Comparison of ENCODE assay signal across 12 mouse cellular contexts in genomic region chr11:114047887-114048331, GRCm38 (mm10). TPM values are rescaled to one million over a fixed set of nuclear protein-coding genes. Genes with fewer than 3 reads are reported as not detected.
DNase-seq lines count a peak whose midpoint lies in the region; ATAC-seq and TF ChIP-seq lines count a peak whose summit lies in the region.
"Had no signal": no experiment of that assay in that cellular context is flagged by ENCODE, and none has a peak within 500 bp of the region (broad histone marks: within the 10 kb centered on the region; RNA-seq: fewer than 3 reads in every experiment).

No protein-coding gene starts in this region.

- peak overlapping the region; percentile 2; the same call in 1 of the 2 replicates for H3K4me2 ChIP-seq in kidney, embryonic 14.5 days (replicated peaks; ENCODE audit: low read depth, low read length)
- H3K4me2 ChIP-seq in embryonic facial prominence, embryonic 14.5 days (ENCODE audit: low read depth, low read length): no peak overlapping the region
- no peak overlapping the region for H3K4me2 ChIP-seq in midbrain, embryonic 16.5 days (ENCODE audit: low read length)

- DNase-seq in kidney, adult 2 months: no peak
- DNase-seq in embryo, embryonic 10 days (ENCODE audit: low spot score): peak; percentile 92
- no peak for DNase-seq in embryonic facial prominence, embryonic 14.5 days (ENCODE audit: low spot score)
- DNase-seq in adrenal gland, postnatal 25 days: no peak
- no peak for DNase-seq in B cell, adult 2 months
- DNase-seq in right cerebral cortex, postnatal 36 days (ENCODE audit: low spot score in 2 of 2): no peak
- DNase-seq: layer of hippocampus, postnatal 36 days; right cerebral cortex, postnatal 14 days; thymus, postnatal 4 days had no signal

- TF ChIP-seq POLR2A in kidney, adult 2 months (IDR thresholded peaks at IDR 0.05; ENCODE audit: low read depth, low read length): no peak

- no peaks in the 10 kb centered on the region for H3K36me3 ChIP-seq in kidney, embryonic 14.5 days (ENCODE audit: control insufficient read depth, insufficient read depth, low read length)
- no peaks in the 10 kb centered on the region for H3K36me3 ChIP-seq in kidney, adult 2 months (ENCODE audit: control insufficient read depth, insufficient read depth, low read length)
- H3K36me3 ChIP-seq in embryonic facial prominence, embryonic 14.5 days (ENCODE audit: control insufficient read depth, insufficient read depth, low read length): no peaks in the 10 kb centered on the region
- 0 out of 2 replicates have a peak, but pooled peaks cover 2% of the 10 kb centered on the region for H3K36me3 ChIP-seq in midbrain, embryonic 16.5 days (ENCODE audit: control insufficient read depth, insufficient read depth, low read length)
- H3K36me3 ChIP-seq: G1E had no signal

- 6% methylated on average over 10 of the region's 10 CpGs for WGBS in kidney, embryonic 14.5 days
- 15% methylated on average over 10 of the region's 10 CpGs for WGBS in kidney, adult 2 months
- 7% methylated on average over 10 of the region's 10 CpGs for WGBS in embryonic facial prominence, embryonic 14.5 days
- WGBS in midbrain, embryonic 16.5 days: 12% methylated on average over 10 of the region's 10 CpGs

- peak; percentile 69 for ATAC-seq in kidney, embryonic 14.5 days (ENCODE audit: low FRiP score, low TSS enrichment)
- ATAC-seq in embryonic facial prominence, embryonic 14.5 days (ENCODE audit: low read depth): peak; percentile 45; the same call in 1 of the 2 replicates
- no peak for ATAC-seq in midbrain, embryonic 16.5 days

- peaks cover 27% of the 10 kb centered on the region; the same call in 1 of the 2 replicates for H3K4me1 ChIP-seq in kidney, embryonic 14.5 days (ENCODE audit: control insufficient read depth, insufficient read depth, low read length)
- no peaks in the 10 kb centered on the region for H3K4me1 ChIP-seq in kidney, adult 2 months (ENCODE audit: control insufficient read depth, insufficient read depth, low read length)
- H3K4me1 ChIP-seq in embryonic facial prominence, embryonic 14.5 days (ENCODE audit: control insufficient read depth, insufficient read depth, low read length): peaks cover 6% of the 10 kb centered on the region
- peaks cover 3% of the 10 kb centered on the region; the same call in 1 of the 2 replicates for H3K4me1 ChIP-seq in midbrain, embryonic 16.5 days (ENCODE audit: control insufficient read depth, insufficient read depth, low read length)

- no peak overlapping the region for H3K4me3 ChIP-seq in kidney, embryonic 14.5 days (ENCODE audit: low read length)
- no peak overlapping the region for H3K4me3 ChIP-seq in kidney, adult 2 months (ENCODE audit: insufficient read depth, low read depth, low read length)
- no peak overlapping the region for H3K4me3 ChIP-seq in embryonic facial prominence, embryonic 14.5 days (ENCODE audit: low read depth, low read length)
- H3K4me3 ChIP-seq in midbrain, embryonic 16.5 days (ENCODE audit: low read depth, low read length): no peak overlapping the region

- H3K9me3 ChIP-seq in kidney, embryonic 14.5 days (ENCODE audit: control insufficient read depth, low read length): no peaks in the 10 kb centered on the region; the same call in 1 of the 2 replicates
- 0 out of 2 replicates have a peak, but pooled peaks cover 3% of the 10 kb centered on the region for H3K9me3 ChIP-seq in embryonic facial prominence, embryonic 14.5 days (ENCODE audit: control insufficient read depth, low read length)
- H3K9me3 ChIP-seq in midbrain, embryonic 16.5 days (replicated peaks; ENCODE audit: control insufficient read depth, low read length, poor library complexity, severe bottlenecking): no peaks in the 10 kb centered on the region

- no peak for TF ChIP-seq CTCF in kidney, adult 2 months (conservative IDR thresholded peaks at IDR 0.05; ENCODE audit: insufficient read depth, insufficient read length, low read depth, low read length)

- H3K27me3 ChIP-seq in kidney, embryonic 14.5 days (ENCODE audit: control insufficient read depth, insufficient read depth, low read length): no peaks in the 10 kb centered on the region
- no peaks in the 10 kb centered on the region for H3K27me3 ChIP-seq in kidney, adult 2 months (replicated peaks; ENCODE audit: control insufficient read depth, insufficient read depth, low read length)
- no peaks in the 10 kb centered on the region for H3K27me3 ChIP-seq in embryonic facial prominence, embryonic 14.5 days (replicated peaks; ENCODE audit: control insufficient read depth, insufficient read depth, low read length)
- no peaks in the 10 kb centered on the region for H3K27me3 ChIP-seq in midbrain, embryonic 16.5 days (ENCODE audit: control insufficient read depth, insufficient read depth, low read depth, low read length)

- H3K27ac ChIP-seq in kidney, embryonic 14.5 days (ENCODE audit: low read depth, low read length): peak overlapping the region; percentile 55; the same call in 1 of the 2 replicates
- H3K27ac ChIP-seq in kidney, adult 2 months (ENCODE audit: insufficient read depth, low read depth, low read length): no peak overlapping the region
- H3K27ac ChIP-seq in embryonic facial prominence, embryonic 14.5 days (replicated peaks; ENCODE audit: low read depth, low read length): no peak overlapping the region
- H3K27ac ChIP-seq in midbrain, embryonic 16.5 days (ENCODE audit: low read length): no peak overlapping the region

- H3K9ac ChIP-seq in kidney, embryonic 14.5 days (ENCODE audit: low read depth, low read length): no peak overlapping the region
- no peak overlapping the region for H3K9ac ChIP-seq in embryonic facial prominence, embryonic 14.5 days (ENCODE audit: low read depth, low read length)
- H3K9ac ChIP-seq in midbrain, embryonic 16.5 days (ENCODE audit: low read depth, low read length): 0 out of 2 replicates have a peak overlapping the region, but pooled peaks have one; percentile 25

RNA-seq across cellular contexts. Expression of gene Sdk2, which starts 18.9 kb away (rescaled TPM):
- 3.7 and 4.2 TPM in 2 replicates for polyA plus RNA-seq in kidney, embryonic 14.5 days (2014; fragmentation: Nextera tagmentation; extraction: Ambion mirVana)
- polyA plus RNA-seq in kidney, adult 2 months (2012; rRNA removed): 0.46 and 0.63 TPM in 2 replicates
- polyA plus RNA-seq in embryonic facial prominence, embryonic 14.5 days (2014; fragmentation: Nextera tagmentation; extraction: Ambion mirVana): 5.9 and 6.3 TPM in 2 replicates
- polyA plus RNA-seq in midbrain, embryonic 16.5 days (2015; fragmentation: Nextera tagmentation; extraction: Ambion mirVana): 3.0 and 3.5 TPM in 2 replicates
- 1.5 and 4.0 TPM in 2 replicates for total RNA-seq in adrenal gland, postnatal 25 days (2021)
- polyA plus RNA-seq: G1E had no signal
